Mouse (Mus musculus): ENCODE measurements at regions not wholly inside any gene's neighbourhood (a gene's known extent, or its start where the extent isn't known, plus 50 kb on each side); places are given as distances from the start of the nearest gene placed in this dataset.

- no peak for TF ChIP-seq POLR2A (IDR thresholded peaks at IDR 0.05; ENCODE audit: borderline replicate concordance, extremely low read depth, low read depth, low read length)
- no peak for TF ChIP-seq CTCF (IDR thresholded peaks at IDR 0.05; ENCODE audit: insufficient read depth, low read length)
These were observed 135.1 kb downstream of the Cog6 start for GRCm38 (mm10) chr3:52881981-52882380.
